Mouse (Mus musculus) stomach, embryonic 14.5 days (tissue): ENCODE measurements at regions not wholly inside any gene's neighbourhood (a gene's known extent, or its start where the extent isn't known, plus 50 kb on each side); places are given as distances from the start of the nearest gene placed in this dataset.

Experiments used
- ATAC-seq: fragments of 200-750 bp; cut with Nextera tagmentation; 2 replicates; pipeline ENCODE4 v1.8.0; 2017; ENCODE audit warnings: low read depth, moderate TSS enrichment; ENCODE audit not compliant: insufficient number of reproducible peaks, insufficient read depth, low FRiP score
- H3K27ac ChIP-seq: fragments of 300-500 bp; sonication (generic); 2 replicates; pipeline ENCODE4 v1.5.1; 2014; ENCODE audit warnings: mild to moderate bottlenecking, low read length, moderate library complexity, mixed read lengths
- H3K27me3 ChIP-seq: fragments of 300-500 bp; sonication (generic); 2 replicates; pipeline ENCODE4 v1.6.1; 2014; ENCODE audit warnings: low read length, control low read depth, mixed read lengths; ENCODE audit not compliant: control insufficient read depth, insufficient read depth
- H3K36me3 ChIP-seq: fragments of 300-500 bp; sonication (generic); 2 replicates; pipeline ENCODE4 v1.6.1; 2014; ENCODE audit warnings: mild to moderate bottlenecking, control low read depth, low read length, moderate library complexity, mixed read lengths; ENCODE audit not compliant: control insufficient read depth, insufficient read depth
- H3K4me1 ChIP-seq: fragments of 300-500 bp; sonication (generic); 2 replicates; pipeline ENCODE4 v1.6.1; 2014; ENCODE audit warnings: low read length, control low read depth, mixed read lengths; ENCODE audit not compliant: control insufficient read depth, insufficient read depth
- H3K4me2 ChIP-seq: fragments of 300-500 bp; sonication (generic); replicated peaks from 2 replicates; pipeline ENCODE4 v1.6.1; 2014; ENCODE audit warnings: low read depth, low read length, control low read depth
- H3K4me3 ChIP-seq: fragments of 300-500 bp; sonication (generic); 2 replicates; pipeline ENCODE4 v1.5.1; 2014; ENCODE audit warnings: low read depth, low read length, control low read depth
- H3K9ac ChIP-seq: fragments of 300-500 bp; sonication (generic); replicated peaks from 2 replicates; pipeline ENCODE4 v1.6.1; 2014; ENCODE audit warnings: low read depth, mild to moderate bottlenecking, control low read depth, low read length, moderate library complexity, mixed read lengths
- H3K9me3 ChIP-seq: fragments of 300-500 bp; sonication (generic); 2 replicates; pipeline ENCODE4 v1.6.1; 2016; ENCODE audit warnings: low read depth, low read length, control low read depth; ENCODE audit not compliant: control insufficient read depth
- WGBS: fragments of 180-500 bp; shearing (Covaris S2); extraction: QIAGEN DNeasy Blood & Tissue Kit; methylation state at CpG from one replicate; pipeline ENCODE4 v1.1.7; 2014; 5-methylcytosine and 5-hydroxymethylcytosine counted together

- no peak for ATAC-seq
- Histone ChIP-seq H3K4me3 (no peak overlapping the region), H3K4me1 (peaks cover 25% of the 10 kb centered on the region), H3K27ac (no peak overlapping the region), H3K9ac (no peak overlapping the region), H3K27me3 (no peaks in the 10 kb centered on the region), H3K36me3 (no peaks in the 10 kb centered on the region), H3K4me2 (no peak overlapping the region), H3K9me3 (no peaks in the 10 kb centered on the region)
- WGBS, result 32% methylated on average over 1 of the region's 1 CpGs
These were observed 54.5 kb upstream of the Tmem189 start for GRCm38 (mm10) chr2:167744080-167744479.

- Histone ChIP-seq H3K4me2 (no peak overlapping the region), H3K27me3 (no peaks in the 10 kb centered on the region), H3K9ac (no peak overlapping the region), H3K36me3 (no peaks in the 10 kb centered on the region), H3K4me1 (peaks cover 24% of the 10 kb centered on the region), H3K4me3 (no peak overlapping the region), H3K27ac (no peak overlapping the region), H3K9me3 (no peaks in the 10 kb centered on the region)
- ATAC-seq, result no peak
- WGBS, result 72% methylated on average over 6 of the region's 6 CpGs
These were observed 52.9 kb upstream of the Tmem189 start for GRCm38 (mm10) chr2:167742479-167742878.

GRCm38 (mm10) chr2:167740516-167741189 lies 51.0 kb upstream of the Tmem189 start:
- no peak overlapping the region for H3K9ac ChIP-seq
- no peak overlapping the region; the same call in 1 of the 2 replicates for H3K27ac ChIP-seq
- H3K4me1 ChIP-seq, result peaks cover 8% of the 10 kb centered on the region; the same call in 1 of the 2 replicates
- ATAC-seq, result no peak
- H3K4me3 ChIP-seq, result no peak overlapping the region
- no peaks in the 10 kb centered on the region for H3K36me3 ChIP-seq
- no peaks in the 10 kb centered on the region for H3K9me3 ChIP-seq
- no peaks in the 10 kb centered on the region for H3K27me3 ChIP-seq
- 61% methylated on average over 6 of the region's 6 CpGs for WGBS
- no peak overlapping the region for H3K4me2 ChIP-seq
